Mouse (Mus musculus) regulatory T cell (primary cell): ENCODE results near the gene Inafm1.
"Not testable (repeated sequence)": the region's sequence is repeated elsewhere in the genome, so short reads cannot be mapped to it uniquely, and the experiment has no call there.

Experiments used
- in situ Hi-C: fragments of 300-600 bp; cut with MboI, MseI; formaldehyde crosslinking; loops from one replicate; pipeline ENCODE4 v1.15.1; 2025; ENCODE audit warnings: high pct_unique_total_duplicates

Gene Inafm1

DNA sequence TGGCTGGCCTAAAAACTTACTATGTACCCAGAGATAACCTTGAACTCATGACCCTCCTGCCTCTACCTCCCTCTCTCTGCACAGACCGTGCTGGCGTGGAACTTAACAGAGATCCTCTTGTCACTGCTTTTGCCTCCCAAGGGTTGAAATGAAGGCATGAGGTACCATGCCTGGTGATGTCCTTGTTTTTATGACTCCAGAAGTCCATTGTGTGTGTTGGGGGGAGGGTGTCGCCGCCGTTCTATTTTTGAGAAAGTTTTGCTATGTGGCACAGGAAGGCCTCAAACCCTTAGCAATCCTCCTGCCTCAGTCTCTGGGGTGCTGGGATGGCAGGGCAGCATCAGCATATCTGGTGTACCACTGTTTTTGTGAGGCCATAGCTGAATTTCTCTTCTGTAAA is 25.5 kb upstream of the Inafm1 start:
- in situ Hi-C loops: no loop called here

GRCm38 (mm10) chr7:16297616-16298015 is 24.2 kb upstream of the Inafm1 start:
- in situ Hi-C loops: no loop called here

GRCm38 (mm10) chr7:16296766-16297390 is 23.5 kb upstream of the Inafm1 start:
- in situ Hi-C loops: no loop called here

DNA sequence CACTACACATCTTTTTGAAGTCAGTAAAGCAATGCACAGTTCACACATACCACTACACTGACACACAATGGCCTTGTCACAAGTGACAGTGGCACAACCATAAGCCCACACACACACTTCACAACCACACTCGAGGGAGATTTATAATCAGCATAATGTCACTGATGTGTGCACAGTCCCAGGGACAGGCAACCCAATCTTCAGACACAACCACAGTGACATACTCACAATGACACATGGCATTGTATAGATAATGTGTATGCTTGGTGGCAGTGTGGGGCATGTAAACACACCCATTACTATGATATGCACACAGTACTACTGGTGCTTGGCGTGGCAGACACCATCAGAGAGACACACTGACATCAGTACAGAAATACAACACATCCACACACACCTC is 22.7 kb upstream of the Inafm1 start:
- in situ Hi-C loops: no loop called here

DNA sequence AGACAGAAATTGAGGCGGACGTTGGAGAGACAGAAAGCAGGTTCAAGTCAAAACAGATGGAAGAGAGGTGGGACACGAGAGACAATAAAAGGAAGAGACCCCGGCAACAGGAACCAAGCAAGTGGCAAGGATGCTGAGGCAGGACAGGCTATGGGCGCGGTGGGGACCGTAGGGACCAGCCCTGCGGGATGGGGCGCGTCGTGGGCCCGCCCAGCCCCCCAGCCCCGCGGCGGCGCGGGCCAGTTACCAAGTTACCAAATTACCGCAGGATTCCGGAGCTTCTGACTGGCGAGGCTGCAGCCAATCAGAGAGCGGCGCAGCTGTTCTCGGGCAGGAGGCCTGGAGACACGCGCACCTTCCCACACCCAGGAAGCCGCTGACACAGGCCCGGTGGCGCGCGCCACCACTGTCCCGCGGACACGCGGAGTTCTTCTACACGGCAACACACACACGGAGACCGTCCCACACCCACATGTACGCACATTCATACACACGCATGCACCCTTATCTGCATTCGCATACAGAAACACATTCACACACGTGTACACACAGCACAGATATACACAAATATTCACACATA is 22.0 kb upstream of the Inafm1 start:
- in situ Hi-C loops: no loop called here

GRCm38 (mm10) chr7:16294837-16295236 is 21.4 kb upstream of the Inafm1 start:
- in situ Hi-C loops: loop anchor here (5.0 kb wide), 1 partner anchor 32 kb away; no protein-coding TSS in a partner anchor

GRCm38 (mm10) chr7:16294346-16294745 is 20.9 kb upstream of the Inafm1 start:
- in situ Hi-C loops: loop anchor here (5.0 kb wide), 1 partner anchor 33 kb away; no protein-coding TSS in a partner anchor

DNA sequence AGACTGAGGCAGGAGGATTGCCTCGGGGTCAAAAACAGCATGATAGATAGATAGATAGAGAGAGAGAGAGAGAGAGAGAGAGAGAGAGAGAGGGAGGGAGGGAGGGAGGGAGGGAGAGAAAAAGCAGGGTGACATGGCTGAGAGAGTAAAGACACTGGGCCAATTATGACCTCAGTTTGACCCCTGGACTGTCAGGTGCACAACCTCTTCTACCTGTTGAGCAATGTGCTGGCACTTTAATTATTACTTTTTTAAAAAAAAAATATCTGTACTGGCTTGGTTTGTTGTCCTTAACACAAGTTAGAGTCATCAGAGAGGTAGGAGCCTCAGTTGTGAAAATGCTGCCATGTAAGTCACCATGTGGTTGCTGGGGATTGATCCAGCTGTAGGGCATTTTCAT is 14.4 kb upstream of the Inafm1 start:
- in situ Hi-C loops: no loop called here

GRCm38 (mm10) chr7:16287016-16287415 is 13.6 kb upstream of the Inafm1 start:
- in situ Hi-C loops: no loop called here

GRCm38 (mm10) chr7:16286026-16286961 is 12.9 kb upstream of the Inafm1 start, which contains the start of gene Ccdc9:
Gene Ccdc9 (minus strand): TSS chr7:16286795.
- in situ Hi-C loops: no loop called here

DNA sequence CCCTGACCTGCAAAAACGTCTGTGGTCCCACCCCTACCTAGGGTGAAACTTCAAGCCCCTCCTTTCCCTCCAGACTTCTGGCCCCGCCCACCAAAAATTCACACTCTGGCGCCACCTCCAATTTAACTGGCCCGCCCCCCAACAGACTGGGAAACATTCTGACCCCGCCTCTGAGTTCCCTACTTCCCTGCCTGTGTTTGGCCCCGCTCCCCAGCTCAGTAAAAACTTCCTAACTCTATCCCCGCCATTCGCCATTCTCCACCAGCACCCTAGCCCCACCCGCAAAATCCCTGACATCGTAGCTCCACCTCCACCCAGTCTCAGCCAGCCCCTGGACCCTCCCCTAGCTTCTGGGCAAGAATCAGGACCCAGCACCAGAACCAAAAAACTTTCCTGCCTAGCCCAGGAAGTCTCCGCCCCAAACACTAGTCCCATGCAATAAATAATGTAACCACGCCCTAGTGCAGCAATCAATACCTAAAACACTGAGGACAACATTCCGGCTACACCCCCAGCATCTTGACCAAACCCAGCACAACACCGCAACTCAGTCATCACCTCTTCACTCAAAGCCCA is 12.1 kb upstream of the Inafm1 start:
- in situ Hi-C loops: no loop called here

- in situ Hi-C loops: no loop called here
Measured at GRCm38 (mm10) chr7:16284904-16285303, 11.5 kb upstream of the Inafm1 start.

DNA sequence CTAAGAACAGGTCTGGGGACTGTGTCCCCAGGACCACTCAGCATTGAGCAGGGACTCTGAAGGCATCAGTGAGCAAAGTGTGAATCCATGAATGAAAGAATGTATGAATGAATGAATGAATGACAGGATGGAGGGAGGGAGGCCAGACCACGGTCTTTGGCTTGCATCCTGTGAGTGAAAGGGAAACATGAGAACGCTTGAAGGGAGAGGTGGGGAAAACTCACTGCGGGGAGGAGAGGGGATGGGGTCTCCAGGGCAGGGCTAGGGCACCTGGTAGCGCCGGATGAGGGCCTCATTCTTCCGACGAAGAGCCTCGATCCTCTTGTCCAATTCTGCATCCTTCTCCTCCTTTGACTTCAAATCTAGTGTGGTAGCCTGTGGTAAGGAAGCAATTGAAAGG is 10.6 kb upstream of the Inafm1 start:
- in situ Hi-C loops: no loop called here

- in situ Hi-C loops: no loop called here
Measured at GRCm38 (mm10) chr7:16282334-16282733, 8.9 kb upstream of the Inafm1 start.

GRCm38 (mm10) chr7:16280721-16281120 is 7.3 kb upstream of the Inafm1 start:
- in situ Hi-C loops: no loop called here

GRCm38 (mm10) chr7:16274922-16275890 is 1.8 kb upstream of the Inafm1 start:
- in situ Hi-C loops: loop anchor here (5.0 kb wide), 1 partner anchor 83 kb away; no protein-coding TSS in a partner anchor

DNA sequence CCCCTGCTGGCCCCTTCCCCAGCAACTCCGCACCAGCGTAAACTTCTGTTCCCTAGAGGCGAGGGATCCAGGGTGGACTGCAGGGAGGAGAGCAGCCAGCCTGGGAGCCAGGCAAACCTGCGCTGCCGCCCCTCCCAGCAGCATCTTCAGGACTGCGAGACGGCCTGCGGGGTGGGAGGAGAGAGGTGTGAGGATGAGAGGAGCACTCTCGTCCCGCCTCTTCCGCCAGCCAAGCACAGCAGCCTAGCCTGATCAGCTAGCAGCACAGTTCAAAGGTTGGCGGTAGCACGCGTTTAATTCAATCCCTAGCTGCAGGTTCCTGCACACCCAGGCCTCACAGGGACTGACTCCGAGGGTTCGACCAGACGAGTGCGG is 336 bp upstream of the Inafm1 start:
- in situ Hi-C loops: loop anchor here (5.0 kb wide), 1 partner anchor 81 kb away; no protein-coding TSS in a partner anchor

DNA sequence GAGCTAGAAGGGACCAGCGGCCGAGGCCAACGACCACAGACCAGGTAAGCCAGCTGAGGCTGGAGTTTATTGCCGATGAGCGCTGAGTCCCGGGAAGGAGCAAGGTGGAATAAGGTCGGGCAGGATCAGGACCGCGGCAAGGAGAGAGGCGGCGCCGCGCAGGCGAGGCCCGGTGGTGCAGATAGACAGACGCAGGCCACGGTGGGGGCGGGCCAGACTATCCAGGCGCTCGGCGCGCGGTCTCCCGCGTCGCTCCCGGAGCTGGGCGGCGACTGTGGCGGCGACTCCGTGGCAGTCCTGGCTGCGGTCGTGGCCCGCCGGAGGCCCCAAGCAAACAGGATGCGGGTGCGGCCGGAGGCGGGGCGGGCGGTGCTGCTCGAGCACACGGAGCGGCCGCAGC is 736 bp downstream of the Inafm1 start:
- in situ Hi-C loops: loop anchor here (5.0 kb wide), 1 partner anchor 80 kb away; no protein-coding TSS in a partner anchor

GRCm38 (mm10) chr7:16271139-16271538 is 2.3 kb downstream of the Inafm1 start:
- in situ Hi-C loops: loop anchor here (5.0 kb wide), 1 partner anchor 79 kb away; no protein-coding TSS in a partner anchor

DNA sequence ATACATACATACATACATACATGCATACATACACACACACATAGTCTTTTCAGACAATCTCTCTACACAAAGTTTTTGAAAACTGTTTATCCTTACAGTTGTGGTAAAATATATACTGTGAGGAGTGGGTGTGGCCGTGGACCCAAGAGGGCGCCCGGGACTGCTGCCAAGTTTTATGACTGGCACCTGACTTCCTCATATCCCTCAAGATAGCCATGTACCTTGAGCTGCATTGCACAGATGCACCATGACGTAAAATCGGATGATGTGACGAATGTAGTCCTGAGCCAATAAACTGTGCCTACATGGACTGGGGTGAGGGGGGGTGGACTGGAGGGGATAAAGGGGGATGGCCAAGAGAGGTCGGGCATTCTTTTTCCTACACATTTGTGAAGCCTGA is 6.8 kb downstream of the Inafm1 start:
- in situ Hi-C loops: not testable (repeated sequence)

DNA sequence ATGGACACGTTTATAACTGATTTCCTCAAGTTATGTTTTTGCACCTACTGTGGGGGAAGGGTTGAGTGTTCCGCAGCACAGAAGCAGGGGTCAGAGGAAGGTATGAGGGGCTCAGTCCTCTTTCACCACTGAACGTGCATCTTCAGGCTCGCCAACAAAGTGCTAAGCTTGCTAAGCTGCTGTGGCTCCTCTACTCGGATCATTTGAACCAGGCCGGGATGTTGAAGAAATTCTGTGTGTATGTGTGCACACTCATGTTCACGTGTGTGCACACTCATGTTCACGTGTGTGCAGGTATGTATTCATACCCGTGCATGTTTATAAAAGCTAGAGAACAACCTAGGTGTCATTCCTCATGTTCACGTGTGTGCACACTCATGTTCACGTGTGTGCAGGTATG is 7.6 kb downstream of the Inafm1 start:
- in situ Hi-C loops: no loop called here
